21 mouse cellular contexts compared by ENCODE assay signal in the genomic region with DNA sequence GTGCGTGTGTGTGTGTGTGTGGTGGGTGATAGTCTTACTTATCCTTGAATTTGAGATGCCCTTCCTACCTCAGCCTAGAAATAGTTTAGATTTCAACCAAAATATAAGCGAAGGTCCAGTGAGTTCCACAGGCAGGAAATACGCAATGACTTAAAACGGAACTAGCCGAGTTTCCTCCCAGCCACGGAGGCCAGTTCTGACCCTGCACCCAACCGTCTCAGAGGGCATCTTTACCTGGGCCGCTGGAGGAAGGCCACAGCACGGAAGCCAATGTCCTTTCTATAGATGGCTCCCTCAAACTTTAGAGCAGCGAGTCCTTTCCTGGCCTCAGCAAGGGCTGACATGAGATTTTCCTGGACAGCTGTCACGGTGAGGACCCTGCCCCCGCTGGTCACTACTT. TPM values are rescaled to one million over a fixed set of nuclear protein-coding genes. Genes with fewer than 3 reads are reported as not detected.
A peak's percentile ranks its signal among the peaks of the same experiment; 100 is the strongest.
DNase-seq lines count a peak whose midpoint lies in the region; ATAC-seq and TF ChIP-seq lines count a peak whose summit lies in the region.
"Had no signal": no experiment of that assay in that cellular context is flagged by ENCODE, and none has a peak within 500 bp of the region (broad histone marks: within the 10 kb centered on the region; RNA-seq: fewer than 3 reads in every experiment).

No protein-coding gene starts in this region.

- no peak for TF ChIP-seq POLR2A in bone marrow, adult 2 months (IDR thresholded peaks at IDR 0.05; ENCODE audit: borderline replicate concordance, control insufficient read depth, low read depth, low read length)

- no peak for TF ChIP-seq CTCF in bone marrow, adult 2 months (IDR thresholded peaks at IDR 0.05; ENCODE audit: control insufficient read depth, insufficient read depth, low read length)

- no peak overlapping the region for H3K4me3 ChIP-seq in bone marrow, adult 2 months (replicated peaks; ENCODE audit: control insufficient read depth, low read depth, low read length)

- peak overlapping the region; percentile 64 for H3K27ac ChIP-seq in bone marrow, adult 2 months (ENCODE audit: control insufficient read depth, insufficient read depth, low read depth, low read length, poor library complexity)

- DNase-seq in layer of hippocampus, adult 9-10 months (ENCODE audit: low spot score): no peak
- DNase-seq in lung, postnatal 4 days: no peak
- no peak for DNase-seq in cerebellum, postnatal 36 days
- DNase-seq in spleen, postnatal 4 days (ENCODE audit: low spot score in 2 of 2): no peak
- DNase-seq: adrenal gland, adult 2 months; adrenal gland, adult 8-10 months; adrenal gland, postnatal 10 days; adrenal gland, postnatal 14 days; adrenal gland, postnatal 25 days; adrenal gland, postnatal 36 days; B cell, adult 2 months; cerebellum, adult 11 months; cerebellum, adult 11-12 months; cerebellum, adult 18-20 months had no signal

- ATAC-seq in granulocyte monocyte progenitor cell, adult 5-6 weeks (replicated peaks; ENCODE audit: poor library complexity, severe bottlenecking): 0 out of 2 replicates have a peak, but pooled peaks have one; percentile 15
- ATAC-seq in megakaryocyte, adult 5-6 weeks (ENCODE audit: poor library complexity, severe bottlenecking): peak; percentile 78
- peak; percentile 60 for ATAC-seq in neutrophil, adult 5-6 weeks (ENCODE audit: extremely low read depth, insufficient number of reproducible peaks, low FRiP score, poor library complexity, severe bottlenecking)
- ATAC-seq: activated CD4-positive, CD25-positive, alpha-beta regulatory T cell, adult 4 months; CD4-positive, CD25-positive, alpha-beta regulatory T cell, adult 4 months; Patski had no signal

- H3K4me1 ChIP-seq in bone marrow, adult 2 months (ENCODE audit: control insufficient read depth, insufficient read depth, low read length): peaks cover 7% of the 10 kb centered on the region

- WGBS in bone marrow, adult 2 months: 53% methylated on average over 12 of the region's 12 CpGs

RNA-seq across cellular contexts. Expression of a gene that starts 13.1 kb away (rescaled TPM):
- polyA plus RNA-seq in bone marrow, adult 2 months (2011; ENCODE audit: insufficient read depth, insufficient read length, low replicate concordance, missing spikeins): 70.5 and 94.2 TPM in 2 replicates
- 169 and 244 TPM in 2 replicates for total RNA-seq in granulocyte monocyte progenitor cell, adult 5-6 weeks (2014; fragmentation: Nextera tagmentation)
- total RNA-seq in granulocyte monocyte progenitor cell, adult 5-6 weeks (2017): 443 and 453 TPM in 2 replicates
- total RNA-seq in megakaryocyte, adult 5-6 weeks (2015): 59.0 and 62.7 TPM in 2 replicates
- 98.1 and 115 TPM in 2 replicates for total RNA-seq in megakaryocyte, adult 5-6 weeks (2017)
- 37.3 and 48.8 TPM in 2 replicates for total RNA-seq in neutrophil, adult 5-6 weeks (2017)

RNA-seq across cellular contexts. Expression of a gene that starts 13.7 kb away (rescaled TPM):
- polyA plus RNA-seq in bone marrow, adult 2 months (2011; ENCODE audit: insufficient read depth, insufficient read length, low replicate concordance, missing spikeins): 132 and 165 TPM in 2 replicates
- total RNA-seq in granulocyte monocyte progenitor cell, adult 5-6 weeks (2014; fragmentation: Nextera tagmentation): 326 and 356 TPM in 2 replicates
- total RNA-seq in granulocyte monocyte progenitor cell, adult 5-6 weeks (2017): 242 and 285 TPM in 2 replicates
- total RNA-seq in megakaryocyte, adult 5-6 weeks (2015): 271 and 279 TPM in 2 replicates
- 160 and 200 TPM in 2 replicates for total RNA-seq in megakaryocyte, adult 5-6 weeks (2017)
- 542 and 583 TPM in 2 replicates for total RNA-seq in neutrophil, adult 5-6 weeks (2017)

RNA-seq across cellular contexts. Expression of a gene that starts 14.8 kb away (rescaled TPM):
- polyA plus RNA-seq in bone marrow, adult 2 months (2011; ENCODE audit: insufficient read depth, insufficient read length, low replicate concordance, missing spikeins): 1.6 and 1.9 TPM in 2 replicates
- total RNA-seq in granulocyte monocyte progenitor cell, adult 5-6 weeks (2014; fragmentation: Nextera tagmentation): 2.4 and 2.8 TPM in 2 replicates
- total RNA-seq in granulocyte monocyte progenitor cell, adult 5-6 weeks (2017): 6.1 and 9.2 TPM in 2 replicates
- 2.3 and 2.7 TPM in 2 replicates for total RNA-seq in megakaryocyte, adult 5-6 weeks (2015)
- 5.0 and 6.8 TPM in 2 replicates for total RNA-seq in megakaryocyte, adult 5-6 weeks (2017)
- 8.3 and 9.1 TPM in 2 replicates for total RNA-seq in neutrophil, adult 5-6 weeks (2017)

RNA-seq across cellular contexts. Expression of a gene that starts 36.0 kb away (rescaled TPM):
- 7.3 and 17.5 TPM in 2 replicates for polyA plus RNA-seq in bone marrow, adult 2 months (2011; ENCODE audit: insufficient read depth, insufficient read length, low replicate concordance, missing spikeins)
- 56.8 and 64.9 TPM in 2 replicates for total RNA-seq in granulocyte monocyte progenitor cell, adult 5-6 weeks (2014; fragmentation: Nextera tagmentation)
- total RNA-seq in granulocyte monocyte progenitor cell, adult 5-6 weeks (2017): 38.5 and 41.1 TPM in 2 replicates
- total RNA-seq in megakaryocyte, adult 5-6 weeks (2015): 102 and 112 TPM in 2 replicates
- total RNA-seq in megakaryocyte, adult 5-6 weeks (2017): 83.4 and 89.7 TPM in 2 replicates
- 81.5 and 86.4 TPM in 2 replicates for total RNA-seq in neutrophil, adult 5-6 weeks (2017)

RNA-seq across cellular contexts. Expression of a gene that starts 54.9 kb away (rescaled TPM):
- polyA plus RNA-seq in bone marrow, adult 2 months (2011; ENCODE audit: insufficient read depth, insufficient read length, low replicate concordance, missing spikeins): 15.2 and 18.0 TPM in 2 replicates
- 13.1 and 23.0 TPM in 2 replicates for total RNA-seq in granulocyte monocyte progenitor cell, adult 5-6 weeks (2014; fragmentation: Nextera tagmentation)
- total RNA-seq in granulocyte monocyte progenitor cell, adult 5-6 weeks (2017): 20.8 and 32.8 TPM in 2 replicates
- 17.8 and 32.6 TPM in 2 replicates for total RNA-seq in megakaryocyte, adult 5-6 weeks (2015)
- 23.5 and 50.1 TPM in 2 replicates for total RNA-seq in megakaryocyte, adult 5-6 weeks (2017)
- total RNA-seq in neutrophil, adult 5-6 weeks (2017): 81.0 and 93.7 TPM in 2 replicates

Comparison
In these comparisons a context has a peak if more than half of its experiments do, and no peak if none do; other contexts are left out.
1. ATAC-seq: peak in every context shown above with its lines; median percentile 78 in megakaryocyte, adult 5-6 weeks; 60 in neutrophil, adult 5-6 weeks; 15 in granulocyte monocyte progenitor cell, adult 5-6 weeks.